Mouse (Mus musculus) hindbrain, embryonic 16.5 days (tissue): Measurements from ENCODE around the gene Tpi1. TPM values are rescaled to one million over a fixed set of nuclear protein-coding genes. Genes with fewer than 3 reads are reported as not detected.

Source experiments
- ATAC-seq: fragments of 200-750 bp; cut with Nextera tagmentation; 2 replicates; pipeline ENCODE4 v1.8.0; 2017; ENCODE audit warnings: moderate TSS enrichment, moderate library complexity
- H3K27ac ChIP-seq: fragments of 300-500 bp; sonication (generic); 2 replicates; pipeline ENCODE4 v1.5.1; 2014; ENCODE audit warnings: low read depth, mild to moderate bottlenecking, control low read depth, low read length, moderate library complexity
- H3K27me3 ChIP-seq: fragments of 300-500 bp; sonication (generic); replicated peaks from 2 replicates; pipeline ENCODE4 v1.6.1; 2014; ENCODE audit warnings: low read length; ENCODE audit not compliant: control insufficient read depth, insufficient read depth
- H3K36me3 ChIP-seq: fragments of 300-500 bp; sonication (generic); 2 replicates; pipeline ENCODE4 v1.6.1; 2014; ENCODE audit warnings: mild to moderate bottlenecking, low read length, moderate library complexity, mixed read lengths; ENCODE audit not compliant: control insufficient read depth, insufficient read depth
- H3K4me1 ChIP-seq: fragments of 300-500 bp; sonication (generic); 2 replicates; pipeline ENCODE4 v1.6.1; 2014; ENCODE audit warnings: low read depth, low read length; ENCODE audit not compliant: control insufficient read depth, insufficient read depth
- H3K4me2 ChIP-seq: fragments of 300-500 bp; sonication (generic); 2 replicates; pipeline ENCODE4 v1.6.1; 2014; ENCODE audit warnings: mild to moderate bottlenecking, low read length, control low read depth, moderate library complexity
- H3K4me3 ChIP-seq: fragments of 300-500 bp; sonication (generic); 2 replicates; pipeline ENCODE4 v1.5.1; 2014; ENCODE audit warnings: mild to moderate bottlenecking, low read length, control low read depth, moderate library complexity
- H3K9ac ChIP-seq: fragments of 300-500 bp; sonication (generic); 2 replicates; pipeline ENCODE4 v1.6.1; 2014; ENCODE audit warnings: low read depth, mild to moderate bottlenecking, control low read depth, low read length, moderate library complexity
- H3K9me3 ChIP-seq: fragments of 300-500 bp; sonication (generic); 2 replicates; pipeline ENCODE4 v1.6.1; 2014; ENCODE audit warnings: mild to moderate bottlenecking, low read length, moderate library complexity; ENCODE audit not compliant: control insufficient read depth
- WGBS: fragments of 180-500 bp; shearing (Covaris S2); extraction: QIAGEN DNeasy Blood & Tissue Kit; methylation state at CpG from one replicate; pipeline ENCODE4 v1.1.7; 2014; 5-methylcytosine and 5-hydroxymethylcytosine counted together
- polyA plus RNA-seq: library from polyadenylated mRNA; unstranded; fragments of >200 nt; fragmentation: Nextera tagmentation; extraction: Ambion mirVana; gene quantifications from 2 replicates; pipeline ENCODE4 v1.2.1, GENCODE M21; 2015

Gene Tpi1
- polyA plus RNA-seq, 1 experiment from 2014 or later = 601 TPM

- H3K36me3 ChIP-seq = no peaks in the 10 kb centered on the region
- peaks cover 44% of the 10 kb centered on the region for H3K4me1 ChIP-seq
- peak overlapping the region; percentile 96 for H3K9ac ChIP-seq
- no peak for ATAC-seq
- peak overlapping the region; percentile 98 for H3K27ac ChIP-seq
- H3K9me3 ChIP-seq = no peaks in the 10 kb centered on the region
- H3K4me2 ChIP-seq = peak overlapping the region; percentile 76
- peak overlapping the region; percentile 73 for H3K4me3 ChIP-seq
- WGBS = 21% methylated on average over 26 of the region's 26 CpGs
- no peaks in the 10 kb centered on the region for H3K27me3 ChIP-seq
Observed at GRCm38 (mm10) chr6:124857840-124858530, 43.9 kb upstream of the Tpi1 start.

GRCm38 (mm10) chr6:124856916-124857839 is 43.1 kb upstream of the Tpi1 start, which contains the start of gene P3h3:
Gene P3h3 (minus strand): TSS chr6:124857752.
- WGBS = under 1% methylated on average over 83 of the region's 86 CpGs
- peaks cover 38% of the 10 kb centered on the region for H3K4me1 ChIP-seq
- peak within 1 kb of the TSS; percentile 96 for H3K9ac ChIP-seq
- H3K36me3 ChIP-seq = no peaks in the 10 kb centered on the region
- no peaks in the 10 kb centered on the region for H3K9me3 ChIP-seq
- ATAC-seq = peak; percentile 89
- peak within 1 kb of the TSS; percentile 98 for H3K27ac ChIP-seq
- peak within 1 kb of the TSS; percentile 76 for H3K4me2 ChIP-seq
- H3K27me3 ChIP-seq = no peaks in the 10 kb centered on the region
- H3K4me3 ChIP-seq = peak within 1 kb of the TSS; percentile 73

GRCm38 (mm10) chr6:124856321-124856720 is 42.2 kb upstream of the Tpi1 start:
- no peaks in the 10 kb centered on the region for H3K36me3 ChIP-seq
- peak; percentile 79 for ATAC-seq
- H3K27ac ChIP-seq = peak overlapping the region; percentile 98
- H3K4me3 ChIP-seq = peak overlapping the region; percentile 73
- peak overlapping the region; percentile 76 for H3K4me2 ChIP-seq
- H3K27me3 ChIP-seq = no peaks in the 10 kb centered on the region
- H3K9ac ChIP-seq = peak overlapping the region; percentile 96
- no peaks in the 10 kb centered on the region for H3K9me3 ChIP-seq
- 9% methylated on average over 14 of the region's 14 CpGs for WGBS
- H3K4me1 ChIP-seq = peaks cover 31% of the 10 kb centered on the region

GRCm38 (mm10) chr6:124854647-124855046 is 40.6 kb upstream of the Tpi1 start:
- no peak for ATAC-seq
- Histone ChIP-seq H3K36me3 (no peaks in the 10 kb centered on the region), H3K4me2 (no peak overlapping the region), H3K27ac (no peak overlapping the region), H3K4me3 (no peak overlapping the region), H3K27me3 (no peaks in the 10 kb centered on the region), H3K4me1 (peaks cover 20% of the 10 kb centered on the region), H3K9ac (no peak overlapping the region), H3K9me3 (no peaks in the 10 kb centered on the region)
- WGBS = 70% methylated on average over 12 of the region's 12 CpGs

- 58% methylated on average over 6 of the region's 8 CpGs for WGBS
Observed at GRCm38 (mm10) chr6:124850535-124850934, 36.4 kb upstream of the Tpi1 start.

GRCm38 (mm10) chr6:124847305-124847704 is 33.2 kb upstream of the Tpi1 start:
- no peaks in the 10 kb centered on the region for H3K9me3 ChIP-seq
- no peak overlapping the region for H3K9ac ChIP-seq
- peak; percentile 89 for ATAC-seq
- H3K36me3 ChIP-seq = peaks cover 4% of the 10 kb centered on the region; the same call in 1 of the 2 replicates
- H3K4me1 ChIP-seq = no peaks in the 10 kb centered on the region
- WGBS = 5% methylated on average over 9 of the region's 9 CpGs
- H3K27ac ChIP-seq = peak overlapping the region; percentile 57
- no peaks in the 10 kb centered on the region for H3K27me3 ChIP-seq
- peak overlapping the region; percentile 4; the same call in 1 of the 2 replicates for H3K4me2 ChIP-seq
- no peak overlapping the region for H3K4me3 ChIP-seq

More at GRCm38 (mm10) chr6:124850535-124850934, 36.4 kb upstream of the Tpi1 start:
- Histone ChIP-seq H3K27ac (no peak overlapping the region), H3K4me3 (no peak overlapping the region), H3K4me2 (no peak overlapping the region), H3K9me3 (no peaks in the 10 kb centered on the region), H3K9ac (no peak overlapping the region), H3K27me3 (no peaks in the 10 kb centered on the region), H3K4me1 (peaks cover under 1% of the 10 kb centered on the region; the same call in 1 of the 2 replicates), H3K36me3 (no peaks in the 10 kb centered on the region)
- ATAC-seq = no peak

- peak; percentile 45 for ATAC-seq
- WGBS = 37% methylated on average over 15 of the region's 15 CpGs
- H3K27ac ChIP-seq = no peak within 1 kb of the TSS
Observed at GRCm38 (mm10) chr6:124840241-124841167, 26.4 kb upstream of the Tpi1 start, which contains the start of gene Gnb3. Gene Gnb3 (minus strand): TSS chr6:124840275.

GRCm38 (mm10) chr6:124839805-124840204 is 25.7 kb upstream of the Tpi1 start:
- 5% methylated on average over 8 of the region's 8 CpGs for WGBS
- Histone ChIP-seq H3K36me3 (peaks cover 10% of the 10 kb centered on the region; the same call in 1 of the 2 replicates), H3K27ac (no peak overlapping the region), H3K4me2 (no peak overlapping the region), H3K9ac (peak overlapping the region; percentile 22; the same call in 1 of the 2 replicates), H3K4me3 (no peak overlapping the region), H3K4me1 (peaks cover 7% of the 10 kb centered on the region; the same call in 1 of the 2 replicates), H3K27me3 (no peaks in the 10 kb centered on the region), H3K9me3 (no peaks in the 10 kb centered on the region)
- peak; percentile 19; the same call in 1 of the 2 replicates for ATAC-seq

More at GRCm38 (mm10) chr6:124840241-124841167, 26.4 kb upstream of the Tpi1 start, which contains the start of gene Gnb3:
- Histone ChIP-seq H3K9ac (peak within 1 kb of the TSS; percentile 35; the same call in 1 of the 2 replicates), H3K4me2 (no peak within 1 kb of the TSS), H3K9me3 (no peaks in the 10 kb centered on the region), H3K27me3 (no peaks in the 10 kb centered on the region), H3K4me3 (no peak within 1 kb of the TSS), H3K36me3 (peaks cover 10% of the 10 kb centered on the region; the same call in 1 of the 2 replicates), H3K4me1 (peaks cover 7% of the 10 kb centered on the region; the same call in 1 of the 2 replicates)
